24 mouse cellular contexts compared by ENCODE assay signal in the genomic region with DNA sequence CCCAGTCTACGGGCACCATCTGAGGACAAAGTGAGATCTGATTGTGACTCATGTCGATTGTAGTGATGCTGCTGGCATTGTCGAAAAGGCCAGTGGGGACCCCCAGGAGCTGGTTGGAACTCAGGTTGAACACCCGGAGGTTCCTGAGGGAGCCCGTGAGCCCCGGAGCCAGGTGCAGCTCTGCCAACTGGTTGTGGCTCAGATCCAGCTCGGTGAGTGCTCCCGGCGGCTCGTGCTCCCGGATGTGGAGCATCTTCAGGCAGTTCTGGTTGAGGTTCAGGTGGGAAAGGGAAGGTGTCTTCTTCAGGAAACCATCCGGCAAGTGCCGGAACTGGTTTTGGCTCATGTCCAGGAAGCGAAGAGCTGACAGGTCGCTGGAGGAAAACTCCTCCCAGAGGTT. TPM values are rescaled to one million over a fixed set of nuclear protein-coding genes. Genes with fewer than 3 reads are reported as not detected.
DNase-seq lines count a peak whose midpoint lies in the region; ATAC-seq and TF ChIP-seq lines count a peak whose summit lies in the region.
"Had no signal": no experiment of that assay in that cellular context is flagged by ENCODE, and none has a peak within 500 bp of the region (broad histone marks: within the 10 kb centered on the region; RNA-seq: fewer than 3 reads in every experiment).

No protein-coding gene starts in this region.

- no peaks in the 10 kb centered on the region for H3K27me3 ChIP-seq in forebrain, embryonic 11.5 days (ENCODE audit: control insufficient read depth, insufficient read depth, low read length)
- H3K27me3 ChIP-seq in forebrain, postnatal 0 days (ENCODE audit: insufficient read depth, low read length): no peaks in the 10 kb centered on the region
- H3K27me3 ChIP-seq in intestine, postnatal 0 days (replicated peaks; ENCODE audit: control insufficient read depth, insufficient read depth, low read length): no peaks in the 10 kb centered on the region
- H3K27me3 ChIP-seq: embryonic facial prominence, embryonic 13.5 days; heart, embryonic 12.5 days; hindbrain, embryonic 15.5 days had no signal

- ATAC-seq in forebrain, embryonic 11.5 days (replicated peaks; ENCODE audit: low FRiP score): no peak
- ATAC-seq in forebrain, postnatal 0 days: no peak
- ATAC-seq in intestine, postnatal 0 days: no peak
- ATAC-seq: CD4-positive, CD25-positive, alpha-beta regulatory T cell, adult 4 months; forebrain, embryonic 14.5 days; intestine, embryonic 16.5 days had no signal

- no peak overlapping the region for H3K4me3 ChIP-seq in forebrain, embryonic 11.5 days (ENCODE audit: low read depth, low read length)
- H3K4me3 ChIP-seq in forebrain, postnatal 0 days (ENCODE audit: low read depth, low read length): no peak overlapping the region
- H3K4me3 ChIP-seq in intestine, postnatal 0 days (ENCODE audit: low read depth, low read length): no peak overlapping the region
- H3K4me3 ChIP-seq: embryonic facial prominence, embryonic 13.5 days; heart, embryonic 12.5 days; hindbrain, embryonic 15.5 days had no signal

- H3K27ac ChIP-seq in forebrain, embryonic 11.5 days (ENCODE audit: low read depth, low read length): no peak overlapping the region
- H3K27ac ChIP-seq in forebrain, postnatal 0 days (ENCODE audit: low read depth, low read length): no peak overlapping the region
- H3K27ac ChIP-seq in intestine, postnatal 0 days (ENCODE audit: low read depth, low read length): no peak overlapping the region
- H3K27ac ChIP-seq: embryonic facial prominence, embryonic 13.5 days; hindbrain, embryonic 15.5 days had no signal

- no peaks in the 10 kb centered on the region for H3K36me3 ChIP-seq in forebrain, embryonic 11.5 days (ENCODE audit: control insufficient read depth, insufficient read depth, low read length)
- 0 out of 2 replicates have a peak, but pooled peaks cover 10% of the 10 kb centered on the region for H3K36me3 ChIP-seq in forebrain, postnatal 0 days (ENCODE audit: insufficient read depth)
- 0 out of 2 replicates have a peak, but pooled peaks cover 6% of the 10 kb centered on the region for H3K36me3 ChIP-seq in intestine, postnatal 0 days (ENCODE audit: control insufficient read depth, insufficient read depth)
- H3K36me3 ChIP-seq: hindbrain, embryonic 15.5 days had no signal

- DNase-seq in cerebellum, adult 11-12 months: peak; percentile 54
- no peak for DNase-seq in cerebellum, postnatal 4 days (ENCODE audit: low spot score in 2 of 2)
- peak; percentile 42 for DNase-seq in forebrain, embryonic 11.5 days (ENCODE audit: low spot score)
- DNase-seq in forebrain, postnatal 0 days: no peak
- peak; percentile 48 for DNase-seq in ZHBTc4 (ENCODE audit: low read depth, low spot score)
- DNase-seq in cerebellum, postnatal 36 days: peak; percentile 32 to 34
- no peak for DNase-seq in spleen, adult 12 weeks (ENCODE audit: low spot score)
- DNase-seq: adrenal gland, adult 2 months; adrenal gland, postnatal 25 days; B cell, adult 2 months; heart, postnatal 36 days; kidney, adult 9 months had no signal

- WGBS in forebrain, embryonic 11.5 days: 95% methylated on average over 15 of the region's 15 CpGs
- WGBS in forebrain, postnatal 0 days: 93% methylated on average over 15 of the region's 15 CpGs
- 93% methylated on average over 15 of the region's 15 CpGs for WGBS in intestine, postnatal 0 days

- no peaks in the 10 kb centered on the region for H3K9me3 ChIP-seq in forebrain, embryonic 11.5 days (ENCODE audit: control insufficient read depth, low read length)
- H3K9me3 ChIP-seq in forebrain, postnatal 0 days (ENCODE audit: low read length): no peaks in the 10 kb centered on the region
- no peaks in the 10 kb centered on the region for H3K9me3 ChIP-seq in intestine, postnatal 0 days (ENCODE audit: control insufficient read depth)
- H3K9me3 ChIP-seq: hindbrain, embryonic 15.5 days had no signal

- no peaks in the 10 kb centered on the region for H3K4me1 ChIP-seq in forebrain, embryonic 11.5 days (replicated peaks; ENCODE audit: control insufficient read depth, insufficient read depth, low read length)
- H3K4me1 ChIP-seq in forebrain, postnatal 0 days (ENCODE audit: insufficient read depth): no peaks in the 10 kb centered on the region
- no peaks in the 10 kb centered on the region for H3K4me1 ChIP-seq in intestine, postnatal 0 days (replicated peaks; ENCODE audit: control insufficient read depth, insufficient read depth, low read length)
- H3K4me1 ChIP-seq: heart, embryonic 12.5 days; hindbrain, embryonic 15.5 days had no signal

- no peak for TF ChIP-seq CTCF in forebrain, postnatal 0 days (IDR thresholded peaks at IDR 0.05; ENCODE audit: low read depth)
- TF ChIP-seq CTCF in intestine, postnatal 0 days (IDR thresholded peaks at IDR 0.05; ENCODE audit: low read depth): no peak

- no peak overlapping the region for H3K9ac ChIP-seq in forebrain, embryonic 11.5 days (ENCODE audit: low read length)
- no peak overlapping the region for H3K9ac ChIP-seq in forebrain, postnatal 0 days
- no peak overlapping the region for H3K9ac ChIP-seq in intestine, postnatal 0 days (ENCODE audit: low read depth, low read length)
- H3K9ac ChIP-seq: embryonic facial prominence, embryonic 13.5 days; heart, embryonic 12.5 days; hindbrain, embryonic 15.5 days had no signal

- H3K4me2 ChIP-seq in forebrain, embryonic 11.5 days (ENCODE audit: low read depth, low read length, severe bottlenecking): no peak overlapping the region
- no peak overlapping the region for H3K4me2 ChIP-seq in forebrain, postnatal 0 days (ENCODE audit: low read depth)
- no peak overlapping the region for H3K4me2 ChIP-seq in intestine, postnatal 0 days (replicated peaks; ENCODE audit: low read depth)
- H3K4me2 ChIP-seq: embryonic facial prominence, embryonic 13.5 days; heart, embryonic 12.5 days; hindbrain, embryonic 15.5 days had no signal

RNA-seq across cellular contexts. Expression of gene Nrros, which starts 21.6 kb away (rescaled TPM):
- polyA plus RNA-seq in forebrain, embryonic 11.5 days (2014; fragmentation: Nextera tagmentation; extraction: Ambion mirVana): 6.7 and 7.5 TPM in 2 replicates
- total RNA-seq in forebrain, postnatal 0 days (2014; rRNA removed): 10.2 and 12.5 TPM in 2 replicates
- polyA plus RNA-seq in forebrain, postnatal 0 days (2015; fragmentation: Nextera tagmentation; extraction: Ambion mirVana): 6.4 and 7.6 TPM in 2 replicates
- 4.7 and 4.8 TPM in 2 replicates for polyA plus RNA-seq in intestine, postnatal 0 days (2015; fragmentation: Nextera tagmentation; extraction: Ambion mirVana)

RNA-seq across cellular contexts. Expression of gene Bex6, which starts 35.9 kb away (rescaled TPM):
- polyA plus RNA-seq in forebrain, embryonic 11.5 days (2014; fragmentation: Nextera tagmentation; extraction: Ambion mirVana): 0.35 TPM in 1 of 2 replicates, not detected in the other
- total RNA-seq in forebrain, postnatal 0 days (2014; rRNA removed): not detected in 2 replicates
- polyA plus RNA-seq in forebrain, postnatal 0 days (2015; fragmentation: Nextera tagmentation; extraction: Ambion mirVana): not detected in 2 replicates
- polyA plus RNA-seq in intestine, postnatal 0 days (2015; fragmentation: Nextera tagmentation; extraction: Ambion mirVana): 0.13 TPM in 1 of 2 replicates, not detected in the other
- total RNA-seq: adrenal gland, adult 2 months; adrenal gland, postnatal 25 days; gastrocnemius, adult 8-10 months; heart, adult 8-10 months; heart, postnatal 36 days; MEL had no signal
- polyA plus RNA-seq: adrenal gland, adult 2 months; CD4-positive, CD25-positive, alpha-beta regulatory T cell, adult 4 months; embryonic facial prominence, embryonic 13.5 days; forebrain, embryonic 14.5 days; gonadal fat pad, adult 2 months; heart, embryonic 12.5 days; hindbrain, embryonic 11.5 days; hindbrain, embryonic 15.5 days; intestine, embryonic 16.5 days had no signal

RNA-seq across cellular contexts. Expression of gene Cep19, which starts 44.2 kb away (rescaled TPM):
- polyA plus RNA-seq in forebrain, embryonic 11.5 days (2014; fragmentation: Nextera tagmentation; extraction: Ambion mirVana): 43.3 and 43.5 TPM in 2 replicates
- 43.6 and 51.5 TPM in 2 replicates for total RNA-seq in forebrain, postnatal 0 days (2014; rRNA removed)
- polyA plus RNA-seq in forebrain, postnatal 0 days (2015; fragmentation: Nextera tagmentation; extraction: Ambion mirVana): 61.0 and 64.8 TPM in 2 replicates
- polyA plus RNA-seq in intestine, postnatal 0 days (2015; fragmentation: Nextera tagmentation; extraction: Ambion mirVana): 22.3 and 23.0 TPM in 2 replicates

RNA-seq across cellular contexts. Expression of gene Pigx, which starts 44.2 kb away (rescaled TPM):
- polyA plus RNA-seq in forebrain, embryonic 11.5 days (2014; fragmentation: Nextera tagmentation; extraction: Ambion mirVana): 136 and 144 TPM in 2 replicates
- total RNA-seq in forebrain, postnatal 0 days (2014; rRNA removed): 71.7 and 102 TPM in 2 replicates
- polyA plus RNA-seq in forebrain, postnatal 0 days (2015; fragmentation: Nextera tagmentation; extraction: Ambion mirVana): 113 and 133 TPM in 2 replicates
- 68.1 and 71.6 TPM in 2 replicates for polyA plus RNA-seq in intestine, postnatal 0 days (2015; fragmentation: Nextera tagmentation; extraction: Ambion mirVana)

Comparison
In these comparisons a context has a peak if more than half of its experiments do, and no peak if none do; other contexts are left out.
1. DNase-seq: peak in cerebellum, adult 11-12 months (single experiment), forebrain, embryonic 11.5 days (single experiment), ZHBTc4 (single experiment) and cerebellum, postnatal 36 days (2 of 2); none in cerebellum, postnatal 4 days (0 of 2), forebrain, postnatal 0 days (single experiment) and spleen, adult 12 weeks (single experiment).